Mouse (Mus musculus): ENCODE results near the gene Tsga10ip. TPM values are rescaled to one million over a fixed set of nuclear protein-coding genes. Genes with fewer than 3 reads are reported as not detected.

Gene Tsga10ip
- polyA plus RNA-seq (2012; rRNA removed) = 1.9 and 2.0 TPM in 2 replicates

DNA sequence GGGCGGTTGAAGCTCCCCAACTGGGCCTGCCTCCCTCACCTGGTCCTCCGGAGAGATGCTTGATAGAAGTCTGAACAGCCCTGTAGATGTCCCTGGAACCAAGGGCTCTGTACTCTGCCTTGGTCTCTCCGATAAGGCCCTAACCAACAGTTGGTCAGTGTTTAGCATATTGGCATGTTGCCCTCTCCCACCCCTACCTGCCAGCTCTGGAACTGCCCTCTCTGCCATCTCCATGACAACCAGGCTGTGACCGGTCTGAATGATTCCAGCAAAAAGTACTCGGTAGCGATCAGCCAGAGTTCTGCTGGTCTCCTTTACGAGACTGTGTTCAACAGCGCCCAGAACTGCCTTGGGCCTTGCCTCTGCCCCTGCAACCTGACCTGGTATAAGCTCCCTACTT lies at the start of gene Tsga10ip:
Gene Tsga10ip, minus strand, starts transcription at position 234 of the 400 bp plus-strand sequence.
- DNase-seq (ENCODE audit: low read depth) = no peak

DNA sequence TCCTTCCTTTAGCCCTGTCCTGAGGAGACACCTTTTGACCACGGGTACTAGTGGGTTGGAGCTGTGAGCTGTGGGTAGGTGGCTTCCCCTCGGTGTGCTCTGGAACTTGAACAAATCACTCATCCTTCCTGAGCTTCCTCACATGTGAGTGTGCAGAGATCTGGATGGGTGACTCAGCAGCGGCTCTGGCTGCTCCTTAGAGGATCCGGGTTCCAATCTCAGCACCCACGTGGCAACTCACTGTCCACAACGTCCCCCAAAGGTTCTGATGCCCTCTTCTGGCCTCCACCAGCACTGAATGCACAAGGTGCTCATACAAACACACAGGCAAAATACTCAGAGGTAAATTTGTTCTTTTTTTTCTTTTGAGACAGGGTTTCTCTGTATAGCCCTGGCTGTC lies 49.4 kb upstream of the Tsga10ip start:
- DNase-seq (ENCODE audit: low read depth) = no peak

DNA sequence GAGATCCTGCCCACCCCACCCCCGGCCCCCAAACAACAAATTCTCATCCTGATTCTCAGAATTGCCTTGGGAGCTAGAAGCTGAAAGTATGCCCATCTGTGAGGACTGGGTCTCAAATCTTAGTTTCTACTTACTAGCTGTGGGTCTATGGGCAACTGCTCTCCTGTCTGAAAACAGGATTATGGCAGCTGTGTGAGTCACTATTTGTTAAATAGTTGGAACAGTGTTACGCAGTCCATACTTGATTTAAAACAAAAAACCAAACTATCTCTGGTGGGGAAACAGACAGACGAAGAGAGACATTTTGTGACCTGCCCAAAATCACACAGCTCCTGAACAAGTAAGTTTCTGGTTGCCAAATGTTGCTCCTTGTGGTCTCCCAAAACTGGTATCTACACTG lies 47.3 kb upstream of the Tsga10ip start:
- no peak for DNase-seq (ENCODE audit: low read depth)

DNA sequence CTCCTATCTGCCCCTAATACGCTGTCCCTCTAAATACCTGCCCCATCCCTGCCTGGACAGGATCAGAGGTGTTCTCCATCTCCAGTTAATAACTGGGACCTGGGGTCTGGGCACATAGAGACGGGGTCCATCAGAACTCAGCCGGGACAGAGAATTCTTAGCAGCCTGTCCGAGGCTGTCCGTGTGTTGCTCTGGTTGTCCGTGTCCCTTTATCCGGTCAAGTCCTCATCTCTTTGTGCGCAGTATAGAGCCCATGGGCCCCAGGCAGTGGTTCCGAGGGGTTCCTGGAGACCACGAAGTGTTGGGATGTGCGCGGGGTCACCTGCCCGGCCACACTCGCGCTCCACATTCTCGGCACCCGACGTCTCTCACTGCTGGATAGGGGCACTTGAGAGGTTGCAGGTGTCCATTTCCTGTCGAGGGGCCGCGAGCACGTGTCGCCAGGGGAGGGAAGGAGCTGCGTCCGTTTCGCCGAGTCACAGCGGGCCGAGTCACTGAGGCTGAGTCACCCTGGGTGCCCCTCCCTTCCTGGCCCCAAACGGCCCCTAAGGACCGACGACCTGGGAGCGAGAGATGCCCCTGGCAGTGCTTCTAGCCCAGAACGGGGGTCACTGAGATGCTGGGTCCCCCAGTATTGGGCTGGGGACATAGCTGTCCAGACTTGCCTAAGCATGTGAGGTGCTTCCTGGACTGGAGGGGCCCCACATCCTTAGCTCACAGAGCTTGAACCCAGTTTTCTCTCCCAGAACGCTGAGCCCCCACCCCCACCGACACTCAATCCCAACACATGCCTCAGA lies 46.2 kb upstream of the Tsga10ip start:
- DNase-seq (ENCODE audit: low read depth) = no peak

DNA sequence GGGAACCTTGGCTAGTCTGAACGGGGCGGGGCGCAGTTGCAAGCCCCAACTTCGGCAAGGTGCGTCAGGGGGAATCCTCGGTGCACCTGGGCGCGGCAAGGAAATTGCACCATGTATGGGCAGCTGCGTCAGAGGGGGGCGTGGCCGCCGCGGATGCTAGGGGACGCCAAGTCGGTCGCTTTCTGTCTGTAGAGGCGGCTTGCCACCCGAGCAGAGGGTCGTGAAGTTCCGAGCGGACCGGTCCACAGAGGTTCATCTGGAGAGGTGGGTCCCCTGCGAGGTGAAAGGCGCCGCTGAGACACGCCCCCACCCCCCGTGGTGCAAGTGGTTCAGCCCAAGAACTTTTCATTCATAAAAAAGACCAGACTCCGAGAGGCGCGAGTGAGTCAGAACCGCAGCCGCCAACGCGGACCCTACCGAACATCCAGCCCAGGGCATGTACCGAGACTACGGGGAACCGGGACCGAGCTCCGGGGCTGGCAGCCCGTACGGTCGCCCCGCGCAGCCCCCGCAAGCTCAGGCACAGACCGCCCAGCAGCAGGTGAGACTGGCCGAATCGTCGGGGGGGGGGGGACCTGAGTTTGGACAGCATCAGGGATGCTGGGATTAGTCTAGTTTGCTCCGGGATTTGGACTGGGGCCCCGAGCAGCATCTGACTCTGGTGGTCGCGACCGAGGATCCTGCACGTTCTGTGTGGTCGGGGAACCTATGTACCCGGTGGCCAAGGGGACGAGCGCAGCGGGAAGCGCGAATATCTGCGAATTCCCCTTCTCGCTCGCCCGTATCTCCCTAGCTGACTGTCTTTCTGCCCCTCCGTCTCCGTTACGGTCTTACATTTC lies 45.4 kb upstream of the Tsga10ip start, which contains the start of gene Fosl1:
Gene Fosl1, plus strand, starts transcription at position 33 of the 839 bp plus-strand sequence.
- DNase-seq (ENCODE audit: low read depth) = no peak

DNA sequence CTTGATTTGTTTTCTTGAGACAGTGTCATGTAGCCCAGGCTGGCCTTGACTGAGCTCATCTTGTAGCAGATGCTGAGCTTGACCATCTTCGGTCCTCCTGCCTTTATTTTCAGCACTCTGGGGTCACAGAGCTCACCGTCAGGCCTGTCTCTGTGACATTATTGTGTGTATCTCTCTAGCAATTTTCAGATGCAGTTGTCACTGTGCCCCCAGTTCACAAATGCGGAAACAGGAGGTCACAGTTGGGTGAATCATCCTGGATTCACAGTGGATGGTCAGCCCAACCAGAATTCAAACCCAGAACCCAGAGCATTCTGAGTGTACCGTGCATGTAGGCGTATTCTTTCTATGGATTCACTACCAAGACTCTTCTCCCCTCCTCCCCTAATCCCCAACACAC lies 43.4 kb upstream of the Tsga10ip start:
- DNase-seq (ENCODE audit: low read depth) = no peak

DNA sequence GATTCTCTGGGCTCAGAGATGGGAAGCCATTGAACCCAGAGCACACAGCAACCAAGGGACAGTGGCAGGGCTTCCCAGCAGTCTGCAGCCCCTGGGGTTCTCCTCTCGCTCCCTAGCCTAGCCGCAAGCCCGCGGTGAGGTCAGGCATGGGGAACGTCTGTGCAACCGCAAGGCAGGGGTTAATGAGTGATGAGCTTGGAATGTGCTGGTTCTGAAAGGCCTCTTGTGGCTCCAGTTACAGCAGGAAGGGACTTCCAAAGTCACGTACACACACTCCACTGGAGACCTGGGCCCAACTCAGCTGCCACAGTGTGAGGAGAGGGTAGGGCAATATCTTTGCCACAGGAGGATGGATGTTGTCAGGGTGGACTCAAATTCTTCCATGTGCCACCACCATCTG lies 42.6 kb upstream of the Tsga10ip start:
- no peak for DNase-seq (ENCODE audit: low read depth)

DNA sequence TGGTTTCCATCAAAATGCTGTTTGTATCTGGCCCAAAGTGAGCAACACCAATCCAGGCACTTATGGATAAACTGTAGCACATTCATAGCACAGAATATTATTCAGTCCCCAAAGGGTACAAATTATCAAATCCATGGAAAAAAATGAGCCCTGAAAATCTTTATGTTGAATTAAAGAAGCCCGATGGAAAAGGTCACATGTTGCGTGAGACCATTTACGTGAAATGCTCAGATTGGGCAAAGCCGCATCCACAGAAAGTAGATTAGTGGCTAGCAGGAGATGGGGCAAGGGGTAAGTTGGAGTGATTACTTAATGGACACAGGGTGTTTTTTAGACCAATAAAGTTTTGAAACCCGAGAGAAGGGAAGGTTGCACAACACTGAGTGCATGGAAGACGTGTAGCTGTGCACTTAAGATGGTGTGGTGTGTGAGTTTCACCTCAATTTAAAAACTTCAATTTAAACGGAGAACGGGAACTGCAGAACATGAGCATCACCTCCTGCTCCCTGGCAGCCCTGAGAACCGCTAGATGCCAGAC lies 42.1 kb upstream of the Tsga10ip start:
- DNase-seq (ENCODE audit: low read depth) = no peak

DNA sequence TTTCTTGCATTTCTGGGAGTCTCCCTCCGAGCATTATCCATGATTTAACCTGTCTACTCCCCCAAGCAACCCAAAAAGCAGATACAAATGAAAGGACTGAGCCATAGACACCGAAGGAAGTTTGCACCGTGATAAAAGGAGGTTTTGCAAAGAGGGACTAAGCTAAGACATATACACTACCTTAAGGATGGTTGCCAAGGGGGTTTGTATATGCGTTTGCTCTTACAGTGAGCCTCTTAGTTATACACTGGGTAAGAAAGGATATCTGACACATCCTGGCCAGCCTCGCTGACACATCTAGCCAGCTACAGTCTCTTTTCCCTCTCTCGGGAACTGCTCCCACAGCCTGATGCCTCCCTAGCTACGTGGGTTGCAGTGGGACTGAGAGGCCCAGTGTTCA lies 31.6 kb upstream of the Tsga10ip start:
- no peak for DNase-seq (ENCODE audit: low read depth)

DNA sequence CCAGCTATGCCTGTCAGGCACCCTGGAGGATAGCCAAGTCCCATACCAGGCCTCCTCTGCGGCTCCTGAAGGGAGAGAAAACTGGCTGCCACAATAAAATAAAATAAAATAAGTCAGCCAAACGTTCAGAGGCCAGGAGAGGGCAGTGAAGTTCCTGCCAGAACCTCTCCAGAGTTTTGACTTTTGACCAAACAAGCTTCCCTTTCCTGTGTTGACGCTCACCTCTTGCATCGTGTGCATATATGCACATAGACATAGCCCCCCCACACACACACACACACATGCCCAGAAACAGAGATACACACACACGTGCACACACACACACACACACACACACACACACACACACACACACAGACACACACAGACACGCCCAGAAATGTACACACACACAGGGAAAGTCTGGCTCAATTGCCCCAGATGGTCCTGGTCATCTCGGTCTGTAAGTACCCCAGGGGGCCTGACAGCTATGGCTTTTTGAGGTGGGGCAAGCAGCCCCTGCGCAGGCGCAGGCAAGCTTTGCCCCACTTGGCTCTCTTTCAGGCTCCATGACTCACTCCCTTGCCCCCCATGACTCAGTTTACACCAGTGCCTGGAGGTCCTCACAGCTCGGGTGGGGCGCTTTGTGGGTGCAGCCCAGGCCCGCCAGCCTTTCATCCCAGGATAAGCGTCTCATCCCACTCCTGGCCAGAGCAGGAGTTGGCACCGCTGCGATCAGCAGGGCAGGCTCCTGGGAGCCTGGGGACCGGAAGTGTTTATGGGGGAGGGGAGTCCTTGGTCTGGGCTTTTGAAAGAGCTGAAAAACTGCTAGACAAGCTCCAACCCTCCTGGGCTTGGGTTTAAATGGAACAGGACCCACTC lies 30.9 kb upstream of the Tsga10ip start:
- DNase-seq (ENCODE audit: low read depth) = no peak

DNA sequence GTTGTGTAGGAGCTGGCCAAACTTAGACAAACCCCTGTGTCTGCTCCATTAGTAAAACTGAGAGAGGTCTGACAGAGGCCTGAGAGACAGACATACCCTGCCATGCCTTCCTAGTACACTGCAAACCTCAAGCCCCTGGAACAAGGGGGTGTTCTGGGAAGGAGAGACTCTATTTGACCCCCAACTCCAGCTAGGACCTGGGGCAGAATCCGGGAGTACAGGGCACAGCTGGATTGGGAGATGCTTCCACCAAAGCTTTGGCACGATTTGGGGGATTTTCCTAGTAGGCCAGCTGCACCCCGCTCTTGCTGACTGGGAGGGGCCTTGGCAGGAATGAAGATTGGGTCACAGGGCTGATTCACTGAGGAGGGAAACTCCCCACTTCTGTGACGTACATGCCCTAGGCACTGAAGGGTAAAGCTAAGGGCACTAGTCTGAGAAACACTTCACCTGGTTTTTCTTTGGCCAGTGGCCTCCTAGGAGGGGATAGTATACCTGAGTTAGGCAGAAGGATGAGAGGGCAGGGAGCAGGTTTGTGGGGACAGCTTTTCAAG lies 29.7 kb upstream of the Tsga10ip start:
- DNase-seq (ENCODE audit: low read depth) = no peak

DNA sequence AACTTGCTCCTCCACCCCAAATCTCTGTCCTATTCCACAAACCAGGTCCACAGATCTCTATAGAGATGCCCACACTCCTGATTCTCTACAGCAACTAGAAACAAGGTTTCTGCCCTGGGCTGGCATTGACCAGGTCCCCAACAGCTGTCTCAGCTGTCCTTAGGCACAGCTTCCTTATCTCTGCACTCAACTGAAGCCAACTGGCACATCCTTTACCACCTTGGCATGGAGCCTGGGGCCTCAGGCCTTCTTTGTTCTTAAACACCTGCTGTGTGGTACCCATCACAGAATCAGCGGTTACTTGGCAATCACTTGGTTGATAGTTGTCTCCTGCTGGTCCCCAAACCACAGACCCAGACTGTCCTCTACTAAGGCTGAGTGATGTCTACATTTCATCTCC lies 28.1 kb upstream of the Tsga10ip start:
- no peak for DNase-seq (ENCODE audit: low read depth)

DNA sequence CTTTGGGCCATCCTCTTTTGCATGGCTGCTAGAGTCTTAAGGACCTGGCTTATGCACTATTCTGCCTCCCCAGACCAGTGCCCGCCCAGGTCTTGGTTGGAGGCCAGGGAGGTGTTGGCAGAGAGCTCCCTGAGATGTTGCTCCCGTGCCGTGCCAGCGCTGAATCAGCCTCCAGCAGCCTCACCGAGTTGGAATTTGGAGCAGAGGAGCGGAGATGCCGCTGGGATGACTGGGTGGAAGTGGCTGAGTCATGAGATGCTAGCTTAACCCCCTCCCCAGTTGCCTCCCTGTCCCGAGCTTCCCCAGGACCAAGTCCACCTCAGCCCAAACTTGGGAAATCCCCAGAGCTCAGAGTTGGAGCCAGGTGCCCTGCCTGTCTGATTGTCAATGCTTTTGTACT lies 27.5 kb upstream of the Tsga10ip start:
- no peak for DNase-seq (ENCODE audit: low read depth)

DNA sequence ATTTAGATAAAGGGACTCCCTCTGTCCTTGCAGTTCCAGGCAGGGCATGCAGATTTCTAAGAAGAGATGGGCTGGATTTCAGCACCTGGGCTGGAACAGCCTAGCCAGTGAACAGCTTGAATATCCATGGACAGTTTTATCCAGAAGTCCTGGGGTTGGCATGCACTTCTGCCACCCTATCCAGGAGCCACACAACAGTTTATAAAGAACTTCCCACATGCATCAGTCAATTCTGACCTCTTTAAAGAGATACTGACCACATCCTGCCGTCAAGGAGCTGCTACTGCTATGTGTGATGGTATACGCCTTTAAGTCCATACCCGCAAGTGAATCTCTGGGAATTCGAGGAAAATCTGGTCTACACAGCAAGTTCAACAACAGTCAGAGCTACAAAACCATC lies 26.9 kb upstream of the Tsga10ip start:
- no peak for DNase-seq (ENCODE audit: low read depth)

DNA sequence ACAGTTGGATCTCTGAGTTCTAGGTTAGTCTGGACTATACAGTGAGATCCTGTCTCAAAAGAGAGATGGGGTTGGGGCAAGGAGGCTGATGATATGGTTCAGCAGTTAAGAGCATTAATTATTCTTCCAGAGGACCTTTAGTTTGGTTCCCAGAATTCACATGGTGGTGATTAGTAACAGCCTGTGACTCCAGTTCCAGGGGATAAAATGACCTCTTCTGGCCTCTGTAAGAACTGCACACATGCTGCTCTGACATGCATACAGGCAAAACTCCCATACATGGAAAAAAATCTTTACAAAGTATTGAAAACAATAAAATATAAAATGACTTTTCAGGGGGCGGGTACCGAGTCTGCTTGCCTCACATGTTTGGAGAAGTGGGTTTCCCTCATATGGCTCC lies 25.8 kb upstream of the Tsga10ip start:
- no peak for DNase-seq (ENCODE audit: low read depth)

DNA sequence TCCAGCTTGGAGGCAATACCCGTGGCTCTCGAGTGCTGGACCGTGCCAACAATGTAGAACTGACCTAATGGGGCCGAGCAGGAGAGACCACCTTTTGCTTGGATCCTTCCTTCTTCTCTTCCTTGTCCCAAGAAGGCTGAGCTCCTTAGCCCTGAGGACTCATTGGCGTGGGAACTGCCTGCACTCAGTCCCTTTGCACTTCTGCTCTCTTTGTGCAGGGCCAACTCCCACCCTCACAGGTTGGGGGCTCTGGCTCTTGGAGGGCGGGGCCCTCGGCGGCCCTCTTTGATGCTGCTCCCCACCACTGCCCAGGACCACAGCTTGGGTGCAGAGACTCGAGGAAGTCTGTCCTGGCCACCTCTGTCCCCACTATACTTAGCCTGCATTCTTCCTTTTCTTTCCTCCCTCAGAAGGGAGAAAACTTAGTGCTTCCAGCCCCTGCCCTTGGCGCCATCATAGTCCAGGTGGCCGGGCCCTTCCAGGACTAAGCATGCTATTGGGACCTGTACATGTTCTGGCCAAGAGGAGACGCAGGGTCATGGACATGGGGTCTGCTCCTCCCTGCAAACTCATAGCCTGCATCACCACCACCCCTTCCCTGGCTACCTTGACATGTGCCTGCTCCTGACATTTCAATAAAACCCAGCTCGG lies 24.4 kb upstream of the Tsga10ip start:
- no peak for DNase-seq (ENCODE audit: low read depth)

DNA sequence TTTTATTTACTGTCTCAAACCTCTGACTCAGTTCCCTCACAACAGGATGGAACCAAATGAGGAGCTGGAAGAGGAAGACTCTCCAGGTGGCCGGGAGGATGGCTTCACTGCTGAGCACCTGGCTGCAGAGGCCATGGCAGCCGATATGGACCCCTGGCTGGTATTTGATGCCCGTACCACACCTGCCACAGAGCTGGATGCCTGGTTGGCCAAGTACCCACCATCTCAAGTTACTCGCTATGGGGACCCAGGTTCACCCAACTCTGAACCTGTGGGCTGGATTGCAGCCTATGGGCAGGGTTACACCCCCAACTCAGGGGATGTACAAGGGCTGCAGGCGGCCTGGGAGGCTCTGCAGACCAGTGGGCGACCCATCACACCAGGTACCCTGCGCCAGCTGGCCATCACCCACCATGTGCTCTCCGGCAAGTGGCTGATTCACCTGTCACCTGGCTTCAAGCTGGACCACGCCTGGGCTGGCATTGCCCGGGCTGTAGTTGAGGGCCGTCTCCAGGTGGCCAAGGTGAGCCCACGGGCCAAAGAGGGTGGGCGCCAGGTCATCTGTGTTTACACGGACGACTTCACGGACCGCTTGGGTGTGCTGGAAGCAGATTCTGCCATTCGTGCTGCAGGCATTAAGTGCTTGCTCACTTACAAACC lies 23.7 kb upstream of the Tsga10ip start:
- no peak for DNase-seq (ENCODE audit: low read depth)

DNA sequence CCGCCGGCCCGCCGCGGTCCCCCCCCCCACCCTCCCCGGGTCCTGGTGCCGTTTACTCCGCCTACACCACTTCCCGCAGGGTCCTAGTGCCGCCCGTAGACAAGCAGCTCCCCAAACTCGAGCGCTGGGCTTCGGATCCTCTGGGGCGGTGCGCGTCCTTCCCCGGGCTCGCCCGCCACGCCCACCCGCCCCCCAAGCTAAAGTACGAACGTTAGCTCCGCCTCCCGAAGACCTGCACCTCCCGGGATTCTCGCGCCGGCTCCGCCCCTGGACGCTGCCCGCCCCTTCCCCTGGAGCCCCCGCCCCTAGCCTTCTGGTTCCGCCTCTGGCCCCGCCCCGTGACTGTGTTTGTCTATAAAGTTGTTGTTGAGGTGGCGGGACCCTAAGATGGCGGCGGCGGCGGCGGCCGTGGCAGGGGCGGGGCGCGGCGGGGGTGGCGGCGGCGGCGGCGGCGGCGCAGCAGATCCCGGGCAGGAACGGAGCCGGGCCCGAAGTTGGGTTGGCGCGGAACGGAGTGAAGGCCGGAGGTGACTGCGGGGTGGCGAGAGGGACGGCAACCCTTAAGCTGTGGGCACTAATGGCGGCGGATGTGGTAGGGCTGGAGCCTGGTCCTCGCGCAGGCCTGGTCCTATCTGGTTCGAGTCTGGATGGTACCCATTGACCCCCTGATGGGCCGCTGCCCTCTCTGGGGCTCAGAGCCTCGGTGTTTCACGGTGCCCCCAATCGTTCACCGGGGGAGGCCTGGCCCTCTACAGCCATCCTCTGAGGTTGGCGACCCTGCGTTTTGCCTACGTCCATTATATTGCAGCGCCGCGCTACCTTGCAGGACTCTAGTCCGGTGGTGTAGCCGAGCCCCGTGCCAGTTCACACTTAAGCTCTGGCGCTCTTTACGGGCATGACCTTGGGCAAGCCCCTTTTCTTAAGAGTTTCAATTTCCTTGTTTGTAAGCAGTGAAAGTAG lies 22.7 kb upstream of the Tsga10ip start, which contains the start of the genes Drap1 and AI837181:
Gene Drap1, minus strand, starts transcription at position 198 of the 960 bp plus-strand sequence.
Gene AI837181, plus strand, starts transcription at position 363 of the 960 bp plus-strand sequence.
- no peak for DNase-seq (ENCODE audit: low read depth)

Measured in gonadal fat pad, adult 2 months (tissue).